Mouse (Mus musculus): Measurements from ENCODE around the gene Nmbr. TPM values are rescaled to one million over a fixed set of nuclear protein-coding genes. Genes with fewer than 3 reads are reported as not detected.

Nmbr gene
- polyA plus RNA-seq, 1 experiment from 2014 or later: 0.71 TPM

GRCm38 (mm10) chr10:14759665-14760558 lies 54.5 kb downstream of the Nmbr start:
- H3K4me1 ChIP-seq (replicated peaks): peaks cover 14% of the 10 kb centered on the region
- peak overlapping the region; percentile 54 for H3K9ac ChIP-seq
- peak overlapping the region; percentile 39 for H3K4me3 ChIP-seq
- H3K36me3 ChIP-seq: no peaks in the 10 kb centered on the region
- H3K27ac ChIP-seq (replicated peaks): no peak overlapping the region
- ATAC-seq (ENCODE audit: low read depth): peak; percentile 40; the same call in 1 of the 2 replicates
- peak overlapping the region; percentile 71 for H3K4me2 ChIP-seq
- H3K27me3 ChIP-seq: peaks cover 15% of the 10 kb centered on the region
- WGBS: 3% methylated on average over 35 of the region's 35 CpGs
- no peaks in the 10 kb centered on the region for H3K9me3 ChIP-seq

- Histone ChIP-seq H3K4me3 (peak overlapping the region; percentile 39), H3K9ac (peak overlapping the region; percentile 54; the same call in 1 of the 2 replicates), H3K27me3 (peaks cover 15% of the 10 kb centered on the region), H3K36me3 (no peaks in the 10 kb centered on the region), H3K4me1 (replicated peaks) (peaks cover 14% of the 10 kb centered on the region), H3K4me2 (peak overlapping the region; percentile 71), H3K27ac (replicated peaks) (no peak overlapping the region), H3K9me3 (no peaks in the 10 kb centered on the region)
- 25% methylated on average over 8 of the region's 8 CpGs for WGBS
- ATAC-seq (ENCODE audit: low read depth): no peak
These were observed 55.2 kb downstream of the Nmbr start for GRCm38 (mm10) chr10:14760618-14761017.

- ATAC-seq (ENCODE audit: low read depth): no peak
- Histone ChIP-seq H3K4me1 (replicated peaks) (no peaks in the 10 kb centered on the region), H3K36me3 (no peaks in the 10 kb centered on the region), H3K4me2 (no peak overlapping the region), H3K27ac (replicated peaks) (no peak overlapping the region), H3K9ac (no peak overlapping the region), H3K9me3 (no peaks in the 10 kb centered on the region), H3K27me3 (no peaks in the 10 kb centered on the region), H3K4me3 (no peak overlapping the region)
- WGBS: 85% methylated on average over 10 of the region's 10 CpGs
These were observed 65.0 kb downstream of the Nmbr start for GRCm38 (mm10) chr10:14770227-14770910.

- Histone ChIP-seq H3K27ac (replicated peaks) (no peak overlapping the region), H3K4me3 (no peak overlapping the region), H3K4me1 (replicated peaks) (no peaks in the 10 kb centered on the region), H3K9ac (no peak overlapping the region), H3K9me3 (no peaks in the 10 kb centered on the region), H3K4me2 (no peak overlapping the region), H3K27me3 (no peaks in the 10 kb centered on the region), H3K36me3 (no peaks in the 10 kb centered on the region)
- ATAC-seq (ENCODE audit: low read depth): no peak
- 71% methylated on average over 2 of the region's 2 CpGs for WGBS
These were observed 69.1 kb downstream of the Nmbr start for GRCm38 (mm10) chr10:14774499-14774898.

GRCm38 (mm10) chr10:14789969-14790368 lies 84.6 kb downstream of the Nmbr start:
- no peak overlapping the region for H3K9ac ChIP-seq
- H3K9me3 ChIP-seq: no peaks in the 10 kb centered on the region
- no peaks in the 10 kb centered on the region for H3K27me3 ChIP-seq
- H3K4me2 ChIP-seq: no peak overlapping the region
- H3K4me1 ChIP-seq (replicated peaks): no peaks in the 10 kb centered on the region
- ATAC-seq (ENCODE audit: low read depth): no peak
- 65% methylated on average over 2 of the region's 2 CpGs for WGBS
- H3K4me3 ChIP-seq: no peak overlapping the region
- no peaks in the 10 kb centered on the region for H3K36me3 ChIP-seq
- no peak overlapping the region for H3K27ac ChIP-seq (replicated peaks)

GRCm38 (mm10) chr10:14816970-14817369 lies 111.6 kb downstream of the Nmbr start:
- H3K27me3 ChIP-seq: no peaks in the 10 kb centered on the region
- no peaks in the 10 kb centered on the region for H3K9me3 ChIP-seq
- no peak overlapping the region for H3K4me2 ChIP-seq
- ATAC-seq (ENCODE audit: low read depth): no peak
- no peak overlapping the region for H3K9ac ChIP-seq
- no peaks in the 10 kb centered on the region for H3K4me1 ChIP-seq (replicated peaks)
- no peak overlapping the region for H3K27ac ChIP-seq (replicated peaks)
- no peak overlapping the region for H3K4me3 ChIP-seq
- H3K36me3 ChIP-seq: no peaks in the 10 kb centered on the region
- 61% methylated on average over 4 of the region's 4 CpGs for WGBS

Other genes starting within 250 kb of the Nmbr start
- gene Adgrg6, start 159.9 kb upstream of the Nmbr start, polyA plus RNA-seq (2015; fragmentation: Nextera tagmentation; extraction: Ambion mirVana): 5.6 and 7.2 TPM in 2 replicates
- gene Vta1, start within 50 bp of the Nmbr start, polyA plus RNA-seq (2015; fragmentation: Nextera tagmentation; extraction: Ambion mirVana): 203 and 206 TPM in 2 replicates
- not detected in 2 replicates for gene Gje1, start 12.6 kb downstream of the Nmbr start, polyA plus RNA-seq (2015; fragmentation: Nextera tagmentation; extraction: Ambion mirVana)